Mouse (Mus musculus): ENCODE results near the gene Ier5l. TPM values are rescaled to one million over a fixed set of nuclear protein-coding genes. Genes with fewer than 3 reads are reported as not detected.

Ier5l gene
- polyA plus RNA-seq, 1 experiment = 9.9 TPM

DNA sequence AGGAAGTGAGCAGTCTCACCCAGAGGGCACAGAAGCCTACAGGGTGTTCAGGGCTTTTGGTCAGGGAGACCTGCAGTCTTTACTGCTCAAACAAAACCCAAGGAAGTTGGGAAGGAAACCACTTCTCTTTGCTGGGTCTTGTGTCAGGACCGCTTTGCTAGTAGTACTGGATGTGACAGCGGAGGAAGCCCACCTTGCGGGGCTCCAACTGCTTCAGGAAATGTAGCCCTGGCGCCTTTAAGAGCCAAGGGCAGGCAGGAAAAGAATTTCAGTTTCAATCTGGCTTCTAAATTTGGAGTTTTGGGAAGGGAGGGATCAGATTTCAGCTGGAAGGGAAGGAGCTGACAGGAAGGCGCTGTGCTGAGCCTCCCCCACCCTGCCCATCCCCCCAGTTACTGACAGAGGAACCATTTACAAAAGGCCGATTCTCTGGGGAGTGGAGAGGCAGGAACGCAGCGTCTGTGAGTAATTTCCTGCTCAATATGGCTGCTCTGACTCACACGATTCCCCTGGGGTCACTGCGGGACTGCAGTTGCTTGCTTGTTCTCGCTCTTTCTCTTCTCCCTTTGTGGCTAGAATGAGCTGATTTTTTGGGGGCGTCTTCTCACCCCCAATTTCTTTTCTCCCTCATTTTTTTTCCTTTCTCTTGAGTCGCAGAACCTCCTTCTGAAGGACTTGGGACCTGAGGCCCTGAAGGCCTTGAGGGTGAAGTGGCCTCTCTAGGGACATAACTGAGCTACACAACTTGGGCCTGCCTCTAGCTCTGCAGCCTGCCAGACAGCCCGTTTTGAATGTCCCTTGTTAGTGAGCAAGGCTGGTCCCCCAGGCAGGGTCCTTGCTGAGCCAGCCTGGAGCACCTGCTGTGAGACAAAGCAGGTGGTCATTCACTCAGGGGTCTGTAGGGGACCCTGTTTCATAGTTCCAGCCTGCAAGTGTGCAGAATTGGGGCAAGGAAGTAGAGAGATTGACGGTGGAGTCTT is 32.2 kb downstream of the Ier5l start:
- WGBS = 7% methylated on average over 15 of the region's 15 CpGs
- Histone ChIP-seq H3K27ac (ENCODE audit: insufficient read depth, low read depth, low read length) (peak overlapping the region; percentile 97), H3K4me1 (ENCODE audit: control insufficient read depth, insufficient read depth, low read length) (peaks cover 54% of the 10 kb centered on the region), H3K36me3 (ENCODE audit: control insufficient read depth, insufficient read depth, low read length) (no peaks in the 10 kb centered on the region; the same call in 1 of the 2 replicates), H3K27me3 (replicated peaks; ENCODE audit: control insufficient read depth, insufficient read depth, low read length) (no peaks in the 10 kb centered on the region), H3K4me3 (ENCODE audit: insufficient read depth, low read depth, low read length) (peak overlapping the region; percentile 41)
- no peak for TF ChIP-seq CTCF (conservative IDR thresholded peaks at IDR 0.05; ENCODE audit: insufficient read depth, insufficient read length, low read depth, low read length)
- peak; percentile 47 for TF ChIP-seq POLR2A (IDR thresholded peaks at IDR 0.05; ENCODE audit: low read depth, low read length)
- DNase-seq = peak; percentile 92

DNA sequence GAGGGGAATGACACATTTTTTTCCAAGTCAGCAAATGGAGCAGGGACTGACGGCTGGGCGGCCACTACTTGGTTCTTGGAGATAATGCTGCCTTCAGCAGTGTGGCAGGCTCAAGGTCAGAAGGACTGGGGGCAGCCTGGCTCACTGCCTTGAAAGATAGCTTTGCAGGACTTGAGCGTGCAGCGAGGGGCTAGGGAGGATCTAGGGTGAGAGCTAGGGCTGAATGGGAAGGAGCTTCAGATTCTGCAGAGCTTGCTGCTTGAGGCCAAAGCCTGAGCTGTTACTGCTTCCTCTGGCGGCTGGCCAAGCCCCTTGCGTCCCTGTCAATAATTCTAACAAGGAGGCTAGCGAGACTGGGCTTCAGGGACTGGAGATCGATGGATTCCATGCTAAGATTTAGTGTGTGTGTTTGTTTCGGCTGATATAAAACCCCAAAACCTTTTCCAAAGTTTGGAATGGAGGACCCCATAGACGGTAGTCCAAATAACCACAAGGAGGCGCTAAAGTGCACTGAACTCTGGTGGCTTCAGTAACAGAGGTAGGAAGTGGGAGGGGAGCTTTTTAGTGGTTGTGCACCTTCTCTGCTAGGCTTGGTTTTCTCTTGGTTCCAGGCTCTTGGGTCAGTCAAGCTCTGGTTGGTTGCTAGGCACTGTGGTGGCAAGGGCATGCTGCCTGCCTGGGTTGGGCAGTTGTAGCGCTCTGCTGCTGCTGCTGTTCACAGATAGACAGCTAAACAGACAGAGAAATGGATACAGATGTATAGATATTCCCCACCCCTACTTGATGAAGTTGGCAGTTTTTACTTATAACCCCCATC is 33.1 kb downstream of the Ier5l start:
- 3% methylated on average over 12 of the region's 12 CpGs for WGBS
- peak; percentile 61 for TF ChIP-seq CTCF (conservative IDR thresholded peaks at IDR 0.05; ENCODE audit: insufficient read depth, insufficient read length, low read depth, low read length)
- no peak for TF ChIP-seq POLR2A (IDR thresholded peaks at IDR 0.05; ENCODE audit: low read depth, low read length)
- H3K4me3 ChIP-seq (ENCODE audit: insufficient read depth, low read depth, low read length) = peak overlapping the region; percentile 6; the same call in 1 of the 2 replicates
- no peaks in the 10 kb centered on the region for H3K27me3 ChIP-seq (replicated peaks; ENCODE audit: control insufficient read depth, insufficient read depth, low read length)
- H3K27ac ChIP-seq (ENCODE audit: insufficient read depth, low read depth, low read length) = peak overlapping the region; percentile 97
- H3K4me1 ChIP-seq (ENCODE audit: control insufficient read depth, insufficient read depth, low read length) = peaks cover 56% of the 10 kb centered on the region
- H3K36me3 ChIP-seq (ENCODE audit: control insufficient read depth, insufficient read depth, low read length) = no peaks in the 10 kb centered on the region; the same call in 1 of the 2 replicates
- peak; percentile 93 for DNase-seq

DNA sequence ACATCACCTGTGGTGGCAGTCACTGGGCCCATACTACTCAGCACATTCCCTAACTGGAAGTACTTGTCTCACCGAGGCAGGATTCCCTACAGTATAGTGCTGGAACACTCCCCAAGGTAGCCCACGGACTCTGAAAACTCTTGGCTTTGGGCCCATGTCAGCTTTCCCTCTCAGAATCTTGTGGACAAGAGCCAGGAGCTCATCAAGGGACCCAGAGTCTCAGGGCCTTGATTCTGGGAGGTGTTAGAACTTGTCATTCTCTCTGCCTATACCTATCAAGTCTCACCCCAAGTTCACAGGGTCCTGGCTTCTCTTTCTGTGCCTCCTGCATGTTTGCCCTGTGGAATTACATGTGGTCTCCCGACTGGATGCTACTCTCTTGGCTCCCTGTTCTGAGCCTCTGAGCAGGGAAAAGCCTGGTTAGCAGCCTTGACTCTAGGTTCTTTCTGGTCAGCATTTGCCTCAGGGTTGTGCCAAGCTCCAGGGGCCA is 33.8 kb downstream of the Ier5l start:
- H3K4me3 ChIP-seq (ENCODE audit: insufficient read depth, low read depth, low read length) = no peak overlapping the region
- no peaks in the 10 kb centered on the region; the same call in 1 of the 2 replicates for H3K36me3 ChIP-seq (ENCODE audit: control insufficient read depth, insufficient read depth, low read length)
- peak; percentile 80 for DNase-seq
- peaks cover 51% of the 10 kb centered on the region for H3K4me1 ChIP-seq (ENCODE audit: control insufficient read depth, insufficient read depth, low read length)
- H3K27ac ChIP-seq (ENCODE audit: insufficient read depth, low read depth, low read length) = peak overlapping the region; percentile 97
- 10% methylated on average over 3 of the region's 3 CpGs for WGBS
- H3K27me3 ChIP-seq (replicated peaks; ENCODE audit: control insufficient read depth, insufficient read depth, low read length) = no peaks in the 10 kb centered on the region
- no peak for TF ChIP-seq CTCF (conservative IDR thresholded peaks at IDR 0.05; ENCODE audit: insufficient read depth, insufficient read length, low read depth, low read length)
- no peak for TF ChIP-seq POLR2A (IDR thresholded peaks at IDR 0.05; ENCODE audit: low read depth, low read length)

DNA sequence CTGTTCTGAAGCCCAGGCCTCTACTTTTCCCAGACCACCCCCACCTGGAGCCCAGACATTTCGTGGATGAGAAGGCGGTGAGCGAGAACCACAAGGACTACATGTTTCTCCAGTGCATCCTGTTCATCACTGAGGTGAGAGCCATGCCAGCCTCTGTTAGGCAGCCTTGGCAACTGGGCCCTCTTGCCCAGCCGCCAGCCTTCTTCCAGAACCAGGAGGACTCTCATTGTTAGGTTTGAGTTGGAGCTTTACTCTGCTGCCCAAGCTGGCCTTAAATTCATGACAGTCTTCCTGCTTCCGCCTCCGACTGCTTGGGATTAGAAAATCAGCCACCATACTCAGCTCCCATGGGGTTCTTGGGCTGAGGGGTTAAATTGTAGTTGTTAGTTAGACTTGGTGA is 34.4 kb downstream of the Ier5l start:
- Histone ChIP-seq H3K4me1 (ENCODE audit: control insufficient read depth, insufficient read depth, low read length) (peaks cover 45% of the 10 kb centered on the region), H3K4me3 (ENCODE audit: insufficient read depth, low read depth, low read length) (no peak overlapping the region), H3K27ac (ENCODE audit: insufficient read depth, low read depth, low read length) (peak overlapping the region; percentile 97), H3K27me3 (replicated peaks; ENCODE audit: control insufficient read depth, insufficient read depth, low read length) (no peaks in the 10 kb centered on the region), H3K36me3 (ENCODE audit: control insufficient read depth, insufficient read depth, low read length) (no peaks in the 10 kb centered on the region; the same call in 1 of the 2 replicates)
- TF ChIP-seq CTCF (conservative IDR thresholded peaks at IDR 0.05; ENCODE audit: insufficient read depth, insufficient read length, low read depth, low read length) (no peak), POLR2A (IDR thresholded peaks at IDR 0.05; ENCODE audit: low read depth, low read length) (no peak)
- 81% methylated on average over 6 of the region's 6 CpGs for WGBS
- DNase-seq = no peak

DNA sequence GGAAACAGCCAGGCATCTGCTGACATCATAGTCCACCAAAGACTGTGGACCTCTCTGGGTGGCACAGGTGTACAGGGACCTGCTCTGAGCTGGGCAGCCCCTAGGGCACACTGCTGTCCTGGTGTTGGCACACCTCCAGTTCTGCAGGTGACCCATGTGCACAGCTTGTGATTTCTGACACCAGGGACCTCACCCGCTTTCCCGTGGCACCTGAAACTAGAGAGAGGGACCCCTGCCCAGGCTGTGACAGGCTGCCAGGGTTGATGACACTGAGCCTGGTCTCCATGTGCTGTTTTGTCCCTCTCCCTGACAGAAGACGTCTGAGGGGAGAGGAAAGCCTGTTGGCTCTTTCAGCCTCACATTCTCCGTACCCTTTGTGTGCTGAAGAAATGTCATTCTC is 36.2 kb downstream of the Ier5l start:
- H3K36me3 ChIP-seq (ENCODE audit: control insufficient read depth, insufficient read depth, low read length) = no peaks in the 10 kb centered on the region; the same call in 1 of the 2 replicates
- no peak overlapping the region for H3K4me3 ChIP-seq (ENCODE audit: insufficient read depth, low read depth, low read length)
- no peak for DNase-seq
- peaks cover 35% of the 10 kb centered on the region for H3K4me1 ChIP-seq (ENCODE audit: control insufficient read depth, insufficient read depth, low read length)
- no peak overlapping the region for H3K27ac ChIP-seq (ENCODE audit: insufficient read depth, low read depth, low read length)
- H3K27me3 ChIP-seq (replicated peaks; ENCODE audit: control insufficient read depth, insufficient read depth, low read length) = no peaks in the 10 kb centered on the region
- TF ChIP-seq CTCF (conservative IDR thresholded peaks at IDR 0.05; ENCODE audit: insufficient read depth, insufficient read length, low read depth, low read length) (no peak), POLR2A (IDR thresholded peaks at IDR 0.05; ENCODE audit: low read depth, low read length) (no peak)
- 86% methylated on average over 4 of the region's 4 CpGs for whole genome bisulfite sequencing

DNA sequence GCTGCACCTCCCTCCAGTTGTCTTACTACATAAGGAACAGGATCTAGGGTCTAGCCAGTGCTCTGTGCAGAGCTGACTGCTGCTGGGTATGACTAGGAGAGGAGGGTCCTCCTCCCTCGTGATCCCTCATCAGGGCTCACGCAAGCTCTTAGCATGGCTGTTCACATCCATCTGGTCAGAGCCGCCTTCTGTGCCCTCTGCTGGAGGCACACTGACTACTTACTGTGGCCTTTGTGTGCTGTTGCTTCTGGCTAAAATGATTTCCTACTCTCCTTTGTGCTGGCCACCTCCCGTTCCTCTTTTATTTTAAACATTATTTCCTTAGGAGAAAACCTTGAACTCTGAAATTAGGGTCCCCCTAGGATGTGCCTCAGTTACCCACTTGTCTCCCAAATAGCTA is 37.2 kb downstream of the Ier5l start:
- WGBS = 74% methylated on average over 4 of the region's 4 CpGs
- H3K36me3 ChIP-seq (ENCODE audit: control insufficient read depth, insufficient read depth, low read length) = no peaks in the 10 kb centered on the region; the same call in 1 of the 2 replicates
- no peak overlapping the region for H3K4me3 ChIP-seq (ENCODE audit: insufficient read depth, low read depth, low read length)
- DNase-seq = no peak
- TF ChIP-seq POLR2A (IDR thresholded peaks at IDR 0.05; ENCODE audit: low read depth, low read length) (no peak), CTCF (conservative IDR thresholded peaks at IDR 0.05; ENCODE audit: insufficient read depth, insufficient read length, low read depth, low read length) (no peak)
- peaks cover 30% of the 10 kb centered on the region; the same call in 1 of the 2 replicates for H3K4me1 ChIP-seq (ENCODE audit: control insufficient read depth, insufficient read depth, low read length)
- no peak overlapping the region for H3K27ac ChIP-seq (ENCODE audit: insufficient read depth, low read depth, low read length)
- H3K27me3 ChIP-seq (replicated peaks; ENCODE audit: control insufficient read depth, insufficient read depth, low read length) = no peaks in the 10 kb centered on the region
